Mouse (Mus musculus) adrenal gland, postnatal 10 days (tissue): Measurements from ENCODE around the gene Sik2. TPM values are rescaled to one million over a fixed set of nuclear protein-coding genes. Genes with fewer than 3 reads are reported as not detected.

ENCODE experiments used
- DNase-seq: peaks from one replicate; pipeline ENCODE4 v3.0.0; 2021; ENCODE audit warnings: mixed read lengths
- total RNA-seq, 2 experiments: library from RNA; stranded (reverse); gene quantifications; 2 replicates each; pipeline ENCODE4 v1.2.3; 2021

The Sik2 gene
- total RNA-seq, 2 experiments from 2014 or later, result 132 to 136 TPM

DNA sequence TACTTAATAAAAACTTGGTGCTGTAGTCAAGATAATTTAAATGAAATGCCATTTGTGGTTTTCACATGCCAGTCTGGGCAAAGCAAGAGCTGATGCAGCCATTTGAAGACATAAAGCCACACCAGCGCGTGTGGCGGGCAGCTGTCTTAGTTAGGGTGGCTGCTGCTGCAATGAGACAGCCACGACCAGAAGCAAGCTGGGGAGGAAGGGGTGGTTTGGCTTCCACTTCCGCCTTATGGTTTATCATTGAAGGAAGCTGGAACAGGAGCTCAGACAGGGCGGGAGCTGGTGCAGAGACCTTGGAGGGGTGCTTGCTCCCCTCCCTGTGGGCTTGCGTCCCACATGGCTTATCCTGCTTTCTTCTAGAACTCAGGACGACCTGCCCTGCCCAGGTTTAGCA lies 143.1 kb downstream of the Sik2 start:
- no peak for DNase-seq

DNA sequence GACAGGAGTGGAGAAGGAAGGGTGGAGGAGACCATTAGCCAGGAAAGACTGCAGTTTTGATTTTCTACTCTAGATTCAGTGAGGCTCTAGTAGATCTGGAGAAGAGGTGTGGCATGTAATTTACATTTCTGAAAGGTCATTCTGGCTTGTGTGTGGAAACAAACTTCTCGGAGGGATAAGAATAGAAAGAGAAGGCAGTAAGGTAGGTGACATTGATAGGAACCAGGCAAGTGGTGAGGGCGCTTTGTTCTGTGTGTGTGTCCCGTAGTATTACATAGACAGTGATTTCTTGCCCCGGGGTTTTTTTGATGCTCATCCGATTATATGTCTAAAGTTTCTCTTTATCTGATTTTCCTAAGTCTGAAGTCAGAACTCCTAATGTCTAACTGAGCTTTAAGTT lies 144.0 kb downstream of the Sik2 start:
- no peak for DNase-seq

- DNase-seq, result no peak
Observed at GRCm38 (mm10) chr9:50863824-50864223, 145.0 kb downstream of the Sik2 start.

DNA sequence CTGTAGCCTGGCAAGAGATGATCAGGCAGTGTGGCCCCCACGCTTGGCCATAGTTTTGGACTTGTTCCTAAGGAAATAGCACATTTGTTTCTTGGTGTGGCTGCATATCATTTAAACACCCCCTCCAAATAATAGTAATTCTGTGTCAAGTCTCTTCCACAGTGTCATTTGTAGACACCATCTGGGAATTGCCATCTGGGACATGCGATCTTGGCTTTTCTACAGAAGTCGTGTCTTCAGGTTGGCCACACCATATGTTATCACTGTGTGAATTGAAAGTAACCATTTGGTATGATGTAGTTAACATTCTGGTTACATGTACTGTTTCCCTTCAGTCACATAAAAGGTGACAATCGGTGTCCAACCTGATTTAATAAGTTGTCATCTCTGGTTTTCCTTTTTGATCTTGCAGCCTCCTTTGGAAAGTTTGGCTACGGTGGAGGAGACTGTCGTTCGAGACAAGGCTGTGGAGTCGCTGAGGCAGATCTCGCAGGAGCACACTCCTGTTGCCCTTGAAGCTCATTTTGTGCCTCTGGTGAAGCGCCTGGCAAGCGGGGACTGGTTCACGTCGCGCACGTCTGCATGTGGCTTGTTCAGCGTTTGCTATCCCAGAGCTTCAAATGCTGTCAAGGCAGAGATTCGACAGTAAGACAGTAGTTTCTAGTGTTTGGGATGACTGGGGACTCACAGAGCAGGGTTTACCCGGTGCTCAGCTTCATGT lies 147.6 kb downstream of the Sik2 start:
- DNase-seq, result no peak

DNA sequence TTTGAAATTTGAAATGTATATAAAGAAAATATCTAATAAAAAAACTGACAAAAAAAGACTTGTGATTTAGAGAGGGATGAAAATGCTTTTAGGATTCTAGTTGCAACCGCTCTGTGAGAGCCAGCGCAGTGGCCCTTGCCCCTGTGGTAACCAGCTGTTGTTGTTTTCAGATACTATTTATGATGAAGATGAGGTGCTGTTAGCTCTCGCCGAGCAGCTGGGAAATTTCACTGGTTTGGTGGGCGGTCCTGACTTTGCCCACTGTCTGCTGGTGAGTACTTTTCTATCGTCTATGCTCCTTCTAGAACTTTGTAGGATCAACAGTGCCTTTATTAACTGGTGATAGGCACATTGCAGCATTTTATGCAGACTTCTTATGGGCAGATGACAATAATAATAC lies 150.2 kb downstream of the Sik2 start:
- no peak for DNase-seq

GRCm38 (mm10) chr9:50857082-50857641 lies 151.7 kb downstream of the Sik2 start:
- no peak for DNase-seq

- DNase-seq, result peak; percentile 98
Observed at GRCm38 (mm10) chr9:50856341-50857081, 152.4 kb downstream of the Sik2 start.

DNA sequence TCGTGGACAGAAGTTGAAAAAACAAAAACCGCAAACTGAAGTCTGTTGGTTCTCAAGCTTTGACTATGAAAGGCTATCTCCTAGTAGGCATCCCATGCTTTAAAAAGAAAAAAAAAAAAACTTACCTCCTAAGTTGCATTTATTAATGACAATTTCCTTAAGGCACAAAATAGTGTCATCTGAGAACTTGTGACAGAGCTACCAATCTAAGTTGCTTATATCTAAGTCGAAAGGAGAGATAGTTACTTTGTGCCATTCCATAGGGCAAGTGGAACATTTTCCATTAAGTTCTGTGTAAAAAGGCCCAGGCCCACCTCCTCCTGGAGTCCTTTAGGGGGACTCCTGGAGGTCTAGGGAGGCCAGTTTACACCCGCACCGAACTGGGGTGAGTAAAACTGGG lies 153.1 kb downstream of the Sik2 start:
- DNase-seq, result no peak

GRCm38 (mm10) chr9:50855133-50855766 lies 153.6 kb downstream of the Sik2 start:
- no peak for DNase-seq

- no peak for DNase-seq
Observed at GRCm38 (mm10) chr9:50854376-50854775, 154.5 kb downstream of the Sik2 start.

- peak; percentile 23 for DNase-seq
Observed at GRCm38 (mm10) chr9:50852634-50853349, 156.1 kb downstream of the Sik2 start.

GRCm38 (mm10) chr9:50850713-50851112 lies 158.2 kb downstream of the Sik2 start:
- DNase-seq, result no peak

DNA sequence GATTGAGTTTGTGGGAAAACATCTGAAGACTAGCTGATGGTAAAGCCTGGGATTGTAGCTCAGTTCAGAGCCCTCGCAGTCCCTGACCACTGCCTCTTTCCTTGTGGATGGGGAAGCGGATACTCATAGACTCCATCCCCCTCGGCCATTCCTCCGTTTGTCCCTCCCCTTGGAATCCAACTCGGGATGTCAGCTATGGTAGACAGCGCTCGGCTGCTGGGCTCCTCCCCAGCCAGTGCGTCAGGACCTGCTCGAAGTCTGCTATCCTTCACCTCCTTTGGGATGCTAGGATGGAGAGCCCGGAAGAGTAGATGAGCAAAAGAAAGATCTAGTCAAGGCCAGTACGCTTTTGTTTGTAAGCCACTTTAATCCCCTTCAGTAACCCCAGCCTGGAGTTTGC lies 158.6 kb downstream of the Sik2 start:
- no peak for DNase-seq

DNA sequence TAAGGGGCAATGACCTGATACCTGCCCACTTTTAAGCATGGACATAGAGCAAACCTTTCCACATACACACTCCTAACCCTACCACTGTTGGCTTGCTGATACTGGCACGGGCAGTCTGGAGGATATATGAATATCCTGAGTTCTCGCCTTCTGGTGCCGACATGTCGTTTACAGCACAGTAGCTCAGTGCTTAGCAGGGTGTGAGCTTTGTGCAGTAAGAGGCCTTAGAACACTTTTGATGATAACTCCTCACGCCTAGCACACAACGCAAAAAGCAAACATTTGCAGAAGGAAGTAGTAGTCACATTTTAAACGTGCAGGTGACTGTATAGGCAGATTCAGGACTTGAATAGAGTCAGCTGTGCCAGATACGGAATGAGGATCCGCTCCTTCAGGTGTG lies 159.1 kb downstream of the Sik2 start:
- DNase-seq, result no peak

GRCm38 (mm10) chr9:50849249-50849648 lies 159.6 kb downstream of the Sik2 start:
- DNase-seq, result peak; percentile 95

DNA sequence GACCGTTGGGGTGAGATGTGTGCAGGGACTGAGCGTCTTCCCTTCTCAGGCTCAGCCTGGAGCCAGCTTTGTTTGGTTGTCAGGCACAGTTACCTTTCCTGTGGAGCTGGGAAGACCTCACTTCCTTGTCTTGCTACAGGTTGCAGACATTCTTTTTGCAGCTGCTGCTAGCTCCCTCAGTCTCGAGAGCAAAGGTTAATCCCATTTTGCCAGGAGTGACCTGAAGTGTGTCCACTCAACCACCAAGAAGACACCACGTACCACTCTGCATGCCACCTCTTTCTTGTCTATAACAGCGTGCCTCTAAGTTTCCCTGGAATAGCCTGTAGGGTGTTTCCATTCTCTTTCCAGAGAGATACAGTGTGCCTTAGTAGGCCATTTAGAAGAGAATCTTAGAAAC lies 160.1 kb downstream of the Sik2 start:
- DNase-seq, result no peak

DNA sequence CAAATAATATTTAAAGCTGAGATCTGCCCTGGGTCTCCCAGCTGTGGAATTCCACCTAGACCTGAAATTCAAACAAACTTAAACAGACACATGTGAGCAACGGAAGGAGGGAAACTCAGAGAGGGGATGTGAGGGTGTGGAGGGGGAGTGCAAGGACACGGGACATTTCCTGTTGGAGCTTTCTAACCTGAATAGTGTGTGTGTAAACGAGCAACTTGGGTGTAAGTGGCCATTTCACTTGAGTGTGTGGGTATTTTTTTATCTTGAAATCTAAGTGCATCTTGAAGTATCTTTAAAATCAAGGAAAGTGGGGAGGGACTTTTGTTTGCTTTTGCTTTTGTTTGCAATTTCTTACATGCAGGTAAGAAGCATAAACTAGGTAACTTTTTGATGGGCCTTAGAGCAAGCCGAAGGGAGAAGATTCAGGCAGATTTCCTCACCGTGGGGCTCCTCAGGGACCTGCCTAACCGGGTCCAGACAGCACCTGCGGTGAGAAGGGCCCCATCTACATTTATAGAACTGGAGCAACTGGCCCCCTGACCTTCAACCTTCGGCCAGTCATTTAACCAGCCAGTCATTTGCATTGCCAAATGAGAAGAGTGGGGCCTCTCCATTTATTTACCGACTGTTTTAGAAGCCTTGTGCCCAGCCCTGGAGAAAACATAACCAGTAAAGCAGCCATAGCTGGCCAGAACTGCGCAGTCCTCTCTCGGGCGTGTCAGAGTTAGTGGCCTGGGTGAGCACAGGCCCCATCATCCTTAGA lies 161.1 kb downstream of the Sik2 start:
- no peak for DNase-seq

DNA sequence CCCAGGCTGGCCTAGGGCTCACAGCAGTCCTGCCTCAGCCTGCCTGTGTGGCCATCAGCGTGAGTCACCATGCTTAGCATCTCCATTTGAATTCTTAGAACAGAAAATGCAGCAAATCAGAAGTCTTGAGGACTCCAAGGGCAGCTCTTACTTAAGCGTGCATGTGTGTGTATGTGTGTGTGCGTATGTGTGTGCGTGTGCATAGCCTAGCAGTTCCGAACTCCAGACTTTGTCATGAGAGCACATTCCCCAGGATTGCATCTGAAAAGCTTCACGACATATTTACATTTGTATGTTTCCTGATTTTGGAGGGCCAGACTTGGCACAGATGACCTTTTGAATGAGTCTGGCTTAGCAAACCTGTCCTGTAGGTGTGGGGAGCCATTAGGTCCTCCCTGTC lies 161.7 kb downstream of the Sik2 start:
- no peak for DNase-seq

DNA sequence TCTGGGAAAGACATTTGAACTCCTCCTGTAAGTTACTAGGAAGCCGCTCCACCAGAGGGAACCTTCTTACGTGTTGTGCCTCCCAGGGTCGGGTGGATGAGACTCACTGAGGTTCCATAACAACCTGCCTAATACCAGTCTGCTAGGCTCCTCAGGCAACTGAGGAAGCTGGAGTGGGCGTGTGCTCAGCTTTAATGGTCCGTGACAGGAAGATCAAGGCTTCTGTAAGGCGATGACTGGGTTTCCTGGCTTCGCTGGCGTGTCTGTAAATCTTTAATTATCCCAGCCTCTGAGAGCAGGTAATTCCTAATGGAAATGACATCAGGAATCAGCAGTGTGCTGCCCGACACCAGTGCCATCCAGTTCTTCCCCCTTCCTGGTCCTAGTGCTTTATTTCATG lies 163.3 kb downstream of the Sik2 start:
- DNase-seq, result no peak

DNA sequence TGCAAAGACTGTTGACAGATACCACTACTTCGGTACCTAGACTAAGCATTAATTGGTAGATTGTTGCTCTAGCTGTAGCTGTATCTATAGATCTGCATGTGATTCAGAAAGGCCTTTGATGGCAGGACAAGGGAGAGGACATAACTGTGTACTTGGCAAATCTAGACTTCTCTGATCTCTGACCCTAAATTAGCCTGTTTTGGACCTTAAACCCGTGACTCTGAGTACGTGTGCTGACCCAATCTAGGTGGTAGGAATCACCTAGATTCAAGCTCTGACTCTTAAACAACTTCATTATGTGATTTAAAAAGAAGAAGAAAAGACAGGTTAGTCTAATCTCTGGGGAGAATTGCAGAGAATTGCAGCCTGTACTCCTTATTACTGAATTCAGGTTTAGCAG lies 163.8 kb downstream of the Sik2 start, which contains the start of gene Ppp2r1b:
Ppp2r1b (plus strand) TSS at position 221 of the 400 bp plus-strand sequence.
- DNase-seq, result no peak
